Mouse (Mus musculus): ENCODE data around the gene Glyat. TPM values are rescaled to one million over a fixed set of nuclear protein-coding genes. Genes with fewer than 3 reads are reported as not detected.

Glyat gene
- total and polyA plus RNA-seq, 2 experiments = 56.1 to 277 TPM

DNA sequence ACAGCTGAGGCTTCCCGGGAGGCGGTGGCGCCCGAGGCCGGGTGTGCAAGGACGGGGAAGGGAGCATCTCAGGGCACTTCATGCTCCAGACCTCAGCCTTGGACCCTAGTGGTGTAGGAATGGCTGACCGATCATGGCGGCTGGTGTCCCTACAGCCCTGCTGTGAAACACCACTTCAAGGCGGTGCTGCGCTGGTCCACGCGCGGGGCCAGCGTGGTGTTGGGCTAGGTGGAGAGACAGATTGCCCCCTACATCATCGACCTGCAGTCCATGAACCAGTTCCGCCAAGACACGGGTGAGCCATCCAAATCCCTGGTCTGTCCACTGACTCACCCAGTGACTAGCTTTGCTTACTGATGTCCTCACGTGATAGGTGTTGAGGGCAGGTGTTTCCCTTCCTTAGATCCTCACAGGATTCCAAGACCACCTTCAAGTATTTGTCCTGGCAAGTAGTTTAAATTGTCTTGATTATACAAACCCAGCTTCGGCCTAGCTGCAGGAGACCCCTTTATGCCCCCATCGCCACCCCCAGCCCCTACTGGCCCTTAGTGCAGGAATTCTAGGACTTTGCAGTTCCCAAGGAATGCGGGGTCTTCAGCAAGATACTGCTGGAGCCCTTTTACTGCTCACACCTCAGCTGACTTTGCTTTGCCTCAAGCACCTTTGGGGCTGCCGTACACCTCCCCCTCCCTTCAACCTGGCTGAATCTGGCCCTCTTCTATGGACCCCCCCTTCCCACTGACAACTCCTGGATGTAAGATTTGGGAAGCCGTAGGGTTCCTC, 36.6 kb upstream of the Glyat start:
- 7% methylated on average over 23 of the region's 23 CpGs for WGBS
- H3K27me3 ChIP-seq (ENCODE audit: control insufficient read depth, insufficient read depth, low read length) = no peaks in the 10 kb centered on the region
- peak overlapping the region; percentile 88 for H3K9ac ChIP-seq (ENCODE audit: low read depth, low read length)
- peak; percentile 75 for DNase-seq (ENCODE audit: extremely low read depth, low read depth, low spot score)
- no peaks in the 10 kb centered on the region for H3K36me3 ChIP-seq (ENCODE audit: control insufficient read depth, insufficient read depth, low read length)
- 0 out of 2 replicates have a peak, but pooled peaks have one; percentile 14 for TF ChIP-seq POLR2A (IDR thresholded peaks at IDR 0.05; ENCODE audit: extremely low read depth, insufficient read depth, low read length)
- TF ChIP-seq CTCF (IDR thresholded peaks at IDR 0.05; ENCODE audit: low read depth, low read length) = no peak
- peaks cover 2% of the 10 kb centered on the region for H3K4me1 ChIP-seq (ENCODE audit: control insufficient read depth, insufficient read depth, low read length)
- no peaks in the 10 kb centered on the region for H3K79me2 ChIP-seq (ENCODE audit: control insufficient read depth, insufficient read depth, low read length)
- peak overlapping the region; percentile 91 for H3K27ac ChIP-seq (replicated peaks; ENCODE audit: insufficient read depth, low read depth, low read length)
- peak overlapping the region; percentile 85 for H3K4me3 ChIP-seq (ENCODE audit: insufficient read depth, low read depth, low read length)

DNA sequence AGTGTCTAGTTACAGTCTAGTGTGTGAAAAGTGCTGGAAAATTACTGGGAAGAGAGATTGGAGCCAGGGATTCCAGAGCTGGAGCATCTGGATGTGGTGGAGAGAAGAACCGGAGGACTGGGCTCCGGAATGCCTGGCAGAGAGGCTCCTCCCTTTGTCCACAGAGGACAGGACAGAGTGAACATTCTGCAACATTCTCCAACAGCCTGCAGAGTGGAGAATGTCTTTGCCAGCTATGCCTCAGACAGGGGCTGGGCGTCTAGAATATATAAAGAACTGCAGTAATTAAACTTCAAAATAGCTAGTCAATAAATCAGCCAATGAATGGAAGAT, 36.1 kb upstream of the Glyat start:
- WGBS = 22% methylated on average over 3 of the region's 3 CpGs
- peak overlapping the region; percentile 88 for H3K9ac ChIP-seq (ENCODE audit: low read depth, low read length)
- peak; percentile 84 for DNase-seq (ENCODE audit: extremely low read depth, low read depth, low spot score)

GRCm38 (mm10) chr19:12598674-12599073, 34.4 kb upstream of the Glyat start:
- Histone ChIP-seq H3K27ac (replicated peaks; ENCODE audit: insufficient read depth, low read depth, low read length) (peak overlapping the region; percentile 97), H3K79me2 (ENCODE audit: control insufficient read depth, insufficient read depth, low read length) (peaks cover 5% of the 10 kb centered on the region; the same call in 1 of the 2 replicates), H3K4me1 (ENCODE audit: control insufficient read depth, insufficient read depth, low read length) (peaks cover 6% of the 10 kb centered on the region), H3K36me3 (ENCODE audit: control insufficient read depth, insufficient read depth, low read length) (no peaks in the 10 kb centered on the region), H3K9ac (ENCODE audit: low read depth, low read length) (peak overlapping the region; percentile 65), H3K27me3 (ENCODE audit: control insufficient read depth, insufficient read depth, low read length) (no peaks in the 10 kb centered on the region), H3K4me3 (ENCODE audit: insufficient read depth, low read depth, low read length) (no peak overlapping the region)
- WGBS = 20% methylated on average over 3 of the region's 3 CpGs
- DNase-seq (ENCODE audit: extremely low read depth, low read depth, low spot score) = peak; percentile 87
- TF ChIP-seq POLR2A (IDR thresholded peaks at IDR 0.05; ENCODE audit: extremely low read depth, insufficient read depth, low read length) (0 out of 2 replicates have a peak, but pooled peaks have one; percentile 8), CTCF (IDR thresholded peaks at IDR 0.05; ENCODE audit: low read depth, low read length) (no peak)

More for the DNA sequence above, 36.1 kb upstream of the Glyat start:
- no peaks in the 10 kb centered on the region for H3K27me3 ChIP-seq (ENCODE audit: control insufficient read depth, insufficient read depth, low read length)
- TF ChIP-seq POLR2A (IDR thresholded peaks at IDR 0.05; ENCODE audit: extremely low read depth, insufficient read depth, low read length) (0 out of 2 replicates have a peak, but pooled peaks have one; percentile 4), CTCF (IDR thresholded peaks at IDR 0.05; ENCODE audit: low read depth, low read length) (no peak)
- 0 out of 2 replicates have a peak, but pooled peaks cover 3% of the 10 kb centered on the region for H3K79me2 ChIP-seq (ENCODE audit: control insufficient read depth, insufficient read depth, low read length)
- peak overlapping the region; percentile 85 for H3K4me3 ChIP-seq (ENCODE audit: insufficient read depth, low read depth, low read length)
- peak overlapping the region; percentile 91 for H3K27ac ChIP-seq (replicated peaks; ENCODE audit: insufficient read depth, low read depth, low read length)
- peaks cover 5% of the 10 kb centered on the region for H3K4me1 ChIP-seq (ENCODE audit: control insufficient read depth, insufficient read depth, low read length)
- no peaks in the 10 kb centered on the region for H3K36me3 ChIP-seq (ENCODE audit: control insufficient read depth, insufficient read depth, low read length)

GRCm38 (mm10) chr19:12599674-12600073, 33.4 kb upstream of the Glyat start, which contains the start of gene Gm4952:
TSS of gene Gm4952 (plus strand) at chr19:12599974.
- peaks cover 7% of the 10 kb centered on the region for H3K4me1 ChIP-seq (ENCODE audit: control insufficient read depth, insufficient read depth, low read length)
- WGBS = 14% methylated on average over 1 of the region's 1 CpGs
- peak; percentile 86 for DNase-seq (ENCODE audit: extremely low read depth, low read depth, low spot score)
- H3K79me2 ChIP-seq (ENCODE audit: control insufficient read depth, insufficient read depth, low read length) = peaks cover 7% of the 10 kb centered on the region; the same call in 1 of the 2 replicates
- no peaks in the 10 kb centered on the region for H3K36me3 ChIP-seq (ENCODE audit: control insufficient read depth, insufficient read depth, low read length)
- H3K27me3 ChIP-seq (ENCODE audit: control insufficient read depth, insufficient read depth, low read length) = no peaks in the 10 kb centered on the region
- H3K4me3 ChIP-seq (ENCODE audit: insufficient read depth, low read depth, low read length) = peak within 1 kb of the TSS; percentile 54
- TF ChIP-seq POLR2A (IDR thresholded peaks at IDR 0.05; ENCODE audit: extremely low read depth, insufficient read depth, low read length) (no peak), CTCF (IDR thresholded peaks at IDR 0.05; ENCODE audit: low read depth, low read length) (no peak)
- H3K9ac ChIP-seq (ENCODE audit: low read depth, low read length) = peak within 1 kb of the TSS; percentile 75
- H3K27ac ChIP-seq (replicated peaks; ENCODE audit: insufficient read depth, low read depth, low read length) = peak within 1 kb of the TSS; percentile 98

GRCm38 (mm10) chr19:12600684-12601480, 32.2 kb upstream of the Glyat start:
- H3K9ac ChIP-seq (ENCODE audit: low read depth, low read length) = 0 out of 2 replicates have a peak overlapping the region, but pooled peaks have one; percentile 39
- peak overlapping the region; percentile 54; the same call in 1 of the 2 replicates for H3K4me3 ChIP-seq (ENCODE audit: insufficient read depth, low read depth, low read length)
- TF ChIP-seq CTCF (IDR thresholded peaks at IDR 0.05; ENCODE audit: low read depth, low read length) = no peak
- no peak for TF ChIP-seq POLR2A (IDR thresholded peaks at IDR 0.05; ENCODE audit: extremely low read depth, insufficient read depth, low read length)
- H3K79me2 ChIP-seq (ENCODE audit: control insufficient read depth, insufficient read depth, low read length) = peaks cover 7% of the 10 kb centered on the region; the same call in 1 of the 2 replicates
- no peaks in the 10 kb centered on the region for H3K27me3 ChIP-seq (ENCODE audit: control insufficient read depth, insufficient read depth, low read length)
- no peaks in the 10 kb centered on the region for H3K36me3 ChIP-seq (ENCODE audit: control insufficient read depth, insufficient read depth, low read length)
- WGBS = 4% methylated on average over 2 of the region's 2 CpGs
- DNase-seq (ENCODE audit: extremely low read depth, low read depth, low spot score) = peak; percentile 96
- H3K4me1 ChIP-seq (ENCODE audit: control insufficient read depth, insufficient read depth, low read length) = peaks cover 8% of the 10 kb centered on the region
- peak overlapping the region; percentile 97 for H3K27ac ChIP-seq (replicated peaks; ENCODE audit: insufficient read depth, low read depth, low read length)

Data from liver, adult 2 months (tissue).